19 mouse cellular contexts compared by ENCODE assay signal in the genomic region with DNA sequence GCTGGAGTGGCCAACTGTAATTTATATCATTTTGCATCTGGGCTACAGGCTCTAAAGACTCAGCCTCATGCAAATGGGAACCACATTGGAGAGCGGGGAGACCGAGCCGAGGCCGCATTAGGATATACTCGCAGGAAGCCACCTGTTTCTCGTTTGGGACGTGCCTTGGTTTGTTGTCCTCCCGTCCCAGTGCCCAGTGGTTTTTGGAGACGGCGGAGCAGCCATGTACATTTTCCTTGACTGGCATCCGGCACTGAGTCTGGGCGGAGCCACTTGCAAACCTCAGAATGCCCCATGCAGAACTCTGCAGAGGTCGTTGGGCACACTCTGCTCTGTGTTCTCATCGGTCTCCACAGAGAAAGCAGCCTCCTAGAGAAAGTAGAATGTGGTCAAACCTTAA. TPM values are rescaled to one million over a fixed set of nuclear protein-coding genes. Genes with fewer than 3 reads are reported as not detected.
DNase-seq lines count a peak whose midpoint lies in the region; ATAC-seq lines count a peak whose summit lies in the region.
"Had no signal": no experiment of that assay in that cellular context is flagged by ENCODE, and none has a peak within 500 bp of the region (broad histone marks: within the 10 kb centered on the region; RNA-seq: fewer than 3 reads in every experiment).

No protein-coding gene starts in this region.

- no peak overlapping the region for H3K4me2 ChIP-seq in heart, embryonic 16.5 days (ENCODE audit: low read depth, low read length)
- H3K4me2 ChIP-seq in limb, embryonic 11.5 days (ENCODE audit: low read depth, severe bottlenecking) = no peak overlapping the region
- H3K4me2 ChIP-seq: liver, embryonic 12.5 days; midbrain, embryonic 12.5 days; neural tube, embryonic 12.5 days had no signal

- no peaks in the 10 kb centered on the region for H3K27me3 ChIP-seq in heart, embryonic 16.5 days (ENCODE audit: control insufficient read depth, insufficient read depth, low read length)
- H3K27me3 ChIP-seq in limb, embryonic 11.5 days (ENCODE audit: control insufficient read depth, insufficient read depth, low read length) = peaks cover 3% of the 10 kb centered on the region; the same call in 1 of the 2 replicates

- no peak overlapping the region for H3K4me3 ChIP-seq in heart, embryonic 16.5 days (ENCODE audit: low read length)
- H3K4me3 ChIP-seq in limb, embryonic 11.5 days (ENCODE audit: low read depth, low read length) = no peak overlapping the region
- H3K4me3 ChIP-seq: forebrain, embryonic 10.5 days; hindbrain, embryonic 10.5 days; left cerebral cortex, adult 2 months; liver, embryonic 12.5 days; midbrain, embryonic 12.5 days; neural tube, embryonic 12.5 days had no signal

- H3K4me1 ChIP-seq in heart, embryonic 16.5 days (ENCODE audit: control insufficient read depth, insufficient read depth, low read length) = 0 out of 2 replicates have a peak, but pooled peaks cover 4% of the 10 kb centered on the region
- no peaks in the 10 kb centered on the region for H3K4me1 ChIP-seq in limb, embryonic 11.5 days (ENCODE audit: control insufficient read depth, insufficient read depth, low read length)
- H3K4me1 ChIP-seq: midbrain, embryonic 12.5 days had no signal

- H3K9ac ChIP-seq in heart, embryonic 16.5 days (ENCODE audit: low read length) = no peak overlapping the region
- no peak overlapping the region for H3K9ac ChIP-seq in limb, embryonic 11.5 days (ENCODE audit: low read length)
- H3K9ac ChIP-seq: liver, embryonic 12.5 days; midbrain, embryonic 12.5 days; neural tube, embryonic 12.5 days had no signal

- ATAC-seq in heart, embryonic 16.5 days (replicated peaks; ENCODE audit: extremely low read depth, insufficient read depth, low FRiP score) = no peak
- no peak for ATAC-seq in limb, embryonic 11.5 days (ENCODE audit: insufficient number of reproducible peaks, low FRiP score, low TSS enrichment, low read depth)
- ATAC-seq: intestine, postnatal 0 days; liver, embryonic 12.5 days had no signal

- H3K9me3 ChIP-seq in heart, embryonic 16.5 days (replicated peaks; ENCODE audit: control insufficient read depth, low read length) = no peaks in the 10 kb centered on the region
- H3K9me3 ChIP-seq in limb, embryonic 11.5 days (ENCODE audit: control insufficient read depth, low read length) = no peaks in the 10 kb centered on the region
- H3K9me3 ChIP-seq: forebrain, embryonic 10.5 days; hindbrain, embryonic 10.5 days; liver, embryonic 12.5 days; midbrain, embryonic 12.5 days; neural tube, embryonic 12.5 days had no signal

- 70% methylated on average over 14 of the region's 14 CpGs for WGBS in heart, embryonic 16.5 days
- 34% methylated on average over 14 of the region's 14 CpGs for WGBS in limb, embryonic 11.5 days

- DNase-seq in heart, adult 8-10 months (ENCODE audit: low spot score) = no peak
- peak; percentile 54 for DNase-seq in embryo, embryonic 11 days
- peak; percentile 26 for DNase-seq in limb, embryonic 11.5 days (ENCODE audit: low spot score)
- DNase-seq in thymus, postnatal 4 days = peak; percentile 79
- DNase-seq in layer of hippocampus, adult 18-20 months (ENCODE audit: low spot score in 2 of 2) = no peak
- DNase-seq in adipocyte (ENCODE audit: low spot score) = no peak
- DNase-seq in ovary, postnatal 10 days (ENCODE audit: low spot score) = no peak
- DNase-seq: adrenal gland, adult 8-10 months; cerebellum, postnatal 25 days; kidney, postnatal 36 days; lung, postnatal 10 days had no signal

- peak overlapping the region; percentile 14; the same call in 1 of the 2 replicates for H3K27ac ChIP-seq in heart, embryonic 16.5 days (ENCODE audit: low read length)
- no peak overlapping the region for H3K27ac ChIP-seq in limb, embryonic 11.5 days (replicated peaks; ENCODE audit: low read depth, low read length)
- H3K27ac ChIP-seq: forebrain, embryonic 10.5 days; hindbrain, embryonic 10.5 days; left cerebral cortex, adult 2 months; liver, embryonic 12.5 days; midbrain, embryonic 12.5 days; neural tube, embryonic 12.5 days had no signal

- no peaks in the 10 kb centered on the region for H3K36me3 ChIP-seq in heart, embryonic 16.5 days (ENCODE audit: control insufficient read depth, insufficient read depth)
- no peaks in the 10 kb centered on the region for H3K36me3 ChIP-seq in limb, embryonic 11.5 days (ENCODE audit: control insufficient read depth, insufficient read depth, low read length)
- H3K36me3 ChIP-seq: forebrain, embryonic 10.5 days; hindbrain, embryonic 10.5 days; liver, embryonic 12.5 days; midbrain, embryonic 12.5 days; neural tube, embryonic 12.5 days had no signal

RNA-seq across cellular contexts. Expression of a gene that starts 27.9 kb away (rescaled TPM):
- polyA plus RNA-seq in heart, embryonic 16.5 days (2015; fragmentation: Nextera tagmentation; extraction: Ambion mirVana) = 29.0 and 65.0 TPM in 2 replicates
- 1 to 10 TPM in 1 of 4 experiments, under 1 TPM in 3; 0.44 to 1.0 (median 0.83) TPM for total RNA-seq in heart, adult 8-10 months (2022)
- polyA plus RNA-seq in limb, embryonic 11.5 days (2014; fragmentation: Nextera tagmentation; extraction: Ambion mirVana) = 19.4 and 20.8 TPM in 2 replicates
- 1 to 10 TPM; 2.6 to 3.1 TPM for total RNA-seq in layer of hippocampus, adult 18-20 months (2021)

RNA-seq across cellular contexts. Expression of a gene that starts 50.0 kb away (rescaled TPM):
- 541 and 624 TPM in 2 replicates for polyA plus RNA-seq in heart, embryonic 16.5 days (2015; fragmentation: Nextera tagmentation; extraction: Ambion mirVana)
- total RNA-seq in heart, adult 8-10 months (2022) = 1,000 to 10,000 TPM; 1,103 to 1,162 (median 1,146) TPM
- polyA plus RNA-seq in limb, embryonic 11.5 days (2014; fragmentation: Nextera tagmentation; extraction: Ambion mirVana) = 189 and 191 TPM in 2 replicates
- total RNA-seq in layer of hippocampus, adult 18-20 months (2021) = 100 to 1,000 TPM; 522 to 543 TPM

Comparison
In these comparisons a context has a peak if more than half of its experiments do, and no peak if none do; other contexts are left out.
1. DNase-seq: peak in embryo, embryonic 11 days (single experiment), limb, embryonic 11.5 days (single experiment) and thymus, postnatal 4 days (single experiment); none in heart, adult 8-10 months (single experiment), layer of hippocampus, adult 18-20 months (0 of 2), adipocyte (single experiment) and ovary, postnatal 10 days (single experiment).